Mouse (Mus musculus): ENCODE data around the gene Glrx5. TPM values are rescaled to one million over a fixed set of nuclear protein-coding genes. Genes with fewer than 3 reads are reported as not detected.

Glrx5 gene
- polyA plus RNA-seq, 1 experiment from 2014 or later: 157 TPM

GRCm38 (mm10) chr12:105022776-105023175 is 9.7 kb upstream of the Glrx5 start:
- Histone ChIP-seq H3K36me3 (0 out of 2 replicates have a peak, but pooled peaks cover 7% of the 10 kb centered on the region), H3K9ac (no peak overlapping the region), H3K9me3 (replicated peaks) (peaks cover 16% of the 10 kb centered on the region), H3K27me3 (no peaks in the 10 kb centered on the region), H3K4me2 (replicated peaks) (no peak overlapping the region), H3K4me3 (no peak overlapping the region), H3K27ac (no peak overlapping the region), H3K4me1 (peaks cover 5% of the 10 kb centered on the region)
- no peak for ATAC-seq (ENCODE audit: low FRiP score)
- 97% methylated on average over 9 of the region's 9 CpGs for WGBS

- Histone ChIP-seq H3K4me3 (no peak overlapping the region), H3K9ac (no peak overlapping the region), H3K36me3 (peaks cover 15% of the 10 kb centered on the region; the same call in 1 of the 2 replicates), H3K9me3 (replicated peaks) (peaks cover 16% of the 10 kb centered on the region), H3K4me2 (replicated peaks) (no peak overlapping the region), H3K27me3 (no peaks in the 10 kb centered on the region), H3K27ac (no peak overlapping the region), H3K4me1 (peaks cover under 1% of the 10 kb centered on the region; the same call in 1 of the 2 replicates)
- WGBS: 53% methylated on average over 8 of the region's 8 CpGs
- ATAC-seq (ENCODE audit: low FRiP score): 0 out of 2 replicates have a peak, but pooled peaks have one; percentile 18
Observed at GRCm38 (mm10) chr12:105025271-105025946, 7.1 kb upstream of the Glrx5 start.

- no peak overlapping the region for H3K9ac ChIP-seq
- H3K4me2 ChIP-seq (replicated peaks): no peak overlapping the region
- H3K9me3 ChIP-seq (replicated peaks): peaks cover 16% of the 10 kb centered on the region
- H3K36me3 ChIP-seq: peaks cover 15% of the 10 kb centered on the region; the same call in 1 of the 2 replicates
- no peak overlapping the region for H3K27ac ChIP-seq
- ATAC-seq (ENCODE audit: low FRiP score): no peak
- H3K4me3 ChIP-seq: no peak overlapping the region
- 51% methylated on average over 10 of the region's 10 CpGs for WGBS
- peaks cover 7% of the 10 kb centered on the region for H3K4me1 ChIP-seq
- no peaks in the 10 kb centered on the region for H3K27me3 ChIP-seq
Observed at GRCm38 (mm10) chr12:105025947-105026586, 6.4 kb upstream of the Glrx5 start.

- Histone ChIP-seq H3K27me3 (no peaks in the 10 kb centered on the region), H3K9ac (no peak overlapping the region), H3K27ac (no peak overlapping the region), H3K9me3 (replicated peaks) (peaks cover 16% of the 10 kb centered on the region), H3K4me2 (replicated peaks) (no peak overlapping the region), H3K36me3 (peaks cover 15% of the 10 kb centered on the region; the same call in 1 of the 2 replicates), H3K4me3 (no peak overlapping the region), H3K4me1 (peaks cover 12% of the 10 kb centered on the region)
- ATAC-seq (ENCODE audit: low FRiP score): no peak
- 35% methylated on average over 15 of the region's 15 CpGs for WGBS
Observed at GRCm38 (mm10) chr12:105027323-105027991, 5.0 kb upstream of the Glrx5 start.

GRCm38 (mm10) chr12:105029890-105030289 is 2.6 kb upstream of the Glrx5 start:
- Histone ChIP-seq H3K9me3 (replicated peaks) (no peaks in the 10 kb centered on the region), H3K4me1 (peaks cover 32% of the 10 kb centered on the region), H3K27me3 (no peaks in the 10 kb centered on the region), H3K4me3 (no peak overlapping the region), H3K27ac (no peak overlapping the region), H3K4me2 (replicated peaks) (no peak overlapping the region), H3K9ac (no peak overlapping the region), H3K36me3 (peaks cover 8% of the 10 kb centered on the region; the same call in 1 of the 2 replicates)
- 87% methylated on average over 9 of the region's 9 CpGs for WGBS
- no peak for ATAC-seq (ENCODE audit: low FRiP score)

- Histone ChIP-seq H3K9me3 (replicated peaks) (no peaks in the 10 kb centered on the region), H3K4me1 (peaks cover 38% of the 10 kb centered on the region), H3K4me3 (peak overlapping the region; percentile 91), H3K4me2 (replicated peaks) (peak overlapping the region; percentile 97), H3K9ac (peak overlapping the region; percentile 83), H3K27ac (peak overlapping the region; percentile 80), H3K27me3 (no peaks in the 10 kb centered on the region), H3K36me3 (peaks cover 8% of the 10 kb centered on the region; the same call in 1 of the 2 replicates)
- 6% methylated on average over 37 of the region's 37 CpGs for WGBS
- ATAC-seq (ENCODE audit: low FRiP score): no peak
Observed at GRCm38 (mm10) chr12:105031081-105032058, 1.1 kb upstream of the Glrx5 start.

GRCm38 (mm10) chr12:105032832-105033775 is 616 bp downstream of the Glrx5 start:
- peak overlapping the region; percentile 92 for H3K4me2 ChIP-seq (replicated peaks)
- no peaks in the 10 kb centered on the region for H3K9me3 ChIP-seq (replicated peaks)
- peaks cover 8% of the 10 kb centered on the region; the same call in 1 of the 2 replicates for H3K36me3 ChIP-seq
- no peaks in the 10 kb centered on the region for H3K27me3 ChIP-seq
- peak overlapping the region; percentile 89 for H3K9ac ChIP-seq
- peak overlapping the region; percentile 91 for H3K4me3 ChIP-seq
- peak overlapping the region; percentile 80 for H3K27ac ChIP-seq
- peaks cover 38% of the 10 kb centered on the region for H3K4me1 ChIP-seq
- 4% methylated on average over 45 of the region's 45 CpGs for whole genome bisulfite sequencing
- peak; percentile 59 for ATAC-seq (ENCODE audit: low FRiP score)

- Histone ChIP-seq H3K9ac (peak overlapping the region; percentile 89; the same call in 1 of the 2 replicates), H3K27ac (no peak overlapping the region), H3K4me3 (peak overlapping the region; percentile 91; the same call in 1 of the 2 replicates), H3K36me3 (peaks cover 4% of the 10 kb centered on the region; the same call in 1 of the 2 replicates), H3K27me3 (no peaks in the 10 kb centered on the region), H3K9me3 (replicated peaks) (no peaks in the 10 kb centered on the region), H3K4me1 (peaks cover 43% of the 10 kb centered on the region), H3K4me2 (replicated peaks) (peak overlapping the region; percentile 92)
- ATAC-seq (ENCODE audit: low FRiP score): no peak
- WGBS: 80% methylated on average over 14 of the region's 14 CpGs
Observed at GRCm38 (mm10) chr12:105034130-105034769, 1.8 kb downstream of the Glrx5 start.

GRCm38 (mm10) chr12:105038211-105038610 is 5.7 kb downstream of the Glrx5 start:
- 91% methylated on average over 11 of the region's 11 CpGs for WGBS
- no peak overlapping the region for H3K4me2 ChIP-seq (replicated peaks)
- H3K27me3 ChIP-seq: no peaks in the 10 kb centered on the region
- peaks cover 36% of the 10 kb centered on the region for H3K4me1 ChIP-seq
- H3K4me3 ChIP-seq: no peak overlapping the region
- H3K27ac ChIP-seq: no peak overlapping the region; the same call in 1 of the 2 replicates
- H3K36me3 ChIP-seq: peaks cover 29% of the 10 kb centered on the region
- H3K9ac ChIP-seq: no peak overlapping the region
- no peaks in the 10 kb centered on the region for H3K9me3 ChIP-seq (replicated peaks)
- no peak for ATAC-seq (ENCODE audit: low FRiP score)

- WGBS: 89% methylated on average over 7 of the region's 7 CpGs
- H3K4me2 ChIP-seq (replicated peaks): no peak overlapping the region
- no peak overlapping the region for H3K9ac ChIP-seq
- no peaks in the 10 kb centered on the region for H3K27me3 ChIP-seq
- no peak overlapping the region for H3K4me3 ChIP-seq
- H3K27ac ChIP-seq: no peak overlapping the region; the same call in 1 of the 2 replicates
- H3K36me3 ChIP-seq: peaks cover 32% of the 10 kb centered on the region
- peaks cover 29% of the 10 kb centered on the region for H3K4me1 ChIP-seq
- no peak for ATAC-seq (ENCODE audit: low FRiP score)
- H3K9me3 ChIP-seq (replicated peaks): no peaks in the 10 kb centered on the region
Observed at GRCm38 (mm10) chr12:105038918-105039317, 6.4 kb downstream of the Glrx5 start.
